Mouse (Mus musculus) stomach, embryonic 14.5 days (tissue): Measurements from ENCODE around the gene Gnat2. TPM values are rescaled to one million over a fixed set of nuclear protein-coding genes. Genes with fewer than 3 reads are reported as not detected.

Experiments
- ATAC-seq: fragments of 200-750 bp; cut with Nextera tagmentation; 2 replicates; pipeline ENCODE4 v1.8.0; 2017; ENCODE audit warnings: low read depth, moderate TSS enrichment; ENCODE audit not compliant: insufficient number of reproducible peaks, insufficient read depth, low FRiP score
- H3K27ac ChIP-seq: fragments of 300-500 bp; sonication (generic); 2 replicates; pipeline ENCODE4 v1.5.1; 2014; ENCODE audit warnings: mild to moderate bottlenecking, low read length, moderate library complexity, mixed read lengths
- H3K27me3 ChIP-seq: fragments of 300-500 bp; sonication (generic); 2 replicates; pipeline ENCODE4 v1.6.1; 2014; ENCODE audit warnings: low read length, control low read depth, mixed read lengths; ENCODE audit not compliant: control insufficient read depth, insufficient read depth
- H3K36me3 ChIP-seq: fragments of 300-500 bp; sonication (generic); 2 replicates; pipeline ENCODE4 v1.6.1; 2014; ENCODE audit warnings: mild to moderate bottlenecking, control low read depth, low read length, moderate library complexity, mixed read lengths; ENCODE audit not compliant: control insufficient read depth, insufficient read depth
- H3K4me1 ChIP-seq: fragments of 300-500 bp; sonication (generic); 2 replicates; pipeline ENCODE4 v1.6.1; 2014; ENCODE audit warnings: low read length, control low read depth, mixed read lengths; ENCODE audit not compliant: control insufficient read depth, insufficient read depth
- H3K4me2 ChIP-seq: fragments of 300-500 bp; sonication (generic); replicated peaks from 2 replicates; pipeline ENCODE4 v1.6.1; 2014; ENCODE audit warnings: low read depth, low read length, control low read depth
- H3K4me3 ChIP-seq: fragments of 300-500 bp; sonication (generic); 2 replicates; pipeline ENCODE4 v1.5.1; 2014; ENCODE audit warnings: low read depth, low read length, control low read depth
- H3K9ac ChIP-seq: fragments of 300-500 bp; sonication (generic); replicated peaks from 2 replicates; pipeline ENCODE4 v1.6.1; 2014; ENCODE audit warnings: low read depth, mild to moderate bottlenecking, control low read depth, low read length, moderate library complexity, mixed read lengths
- H3K9me3 ChIP-seq: fragments of 300-500 bp; sonication (generic); 2 replicates; pipeline ENCODE4 v1.6.1; 2016; ENCODE audit warnings: low read depth, low read length, control low read depth; ENCODE audit not compliant: control insufficient read depth
- WGBS: fragments of 180-500 bp; shearing (Covaris S2); extraction: QIAGEN DNeasy Blood & Tissue Kit; methylation state at CpG from one replicate; pipeline ENCODE4 v1.1.7; 2014; 5-methylcytosine and 5-hydroxymethylcytosine counted together
- polyA plus RNA-seq: library from polyadenylated mRNA; unstranded; fragments of >200 nt; fragmentation: Nextera tagmentation; extraction: Ambion mirVana; gene quantifications from 2 replicates; pipeline ENCODE4 v1.2.1, GENCODE M21; 2014

Gnat2 gene
- 0.51 and 1.2 TPM in 2 replicates for polyA plus RNA-seq

DNA sequence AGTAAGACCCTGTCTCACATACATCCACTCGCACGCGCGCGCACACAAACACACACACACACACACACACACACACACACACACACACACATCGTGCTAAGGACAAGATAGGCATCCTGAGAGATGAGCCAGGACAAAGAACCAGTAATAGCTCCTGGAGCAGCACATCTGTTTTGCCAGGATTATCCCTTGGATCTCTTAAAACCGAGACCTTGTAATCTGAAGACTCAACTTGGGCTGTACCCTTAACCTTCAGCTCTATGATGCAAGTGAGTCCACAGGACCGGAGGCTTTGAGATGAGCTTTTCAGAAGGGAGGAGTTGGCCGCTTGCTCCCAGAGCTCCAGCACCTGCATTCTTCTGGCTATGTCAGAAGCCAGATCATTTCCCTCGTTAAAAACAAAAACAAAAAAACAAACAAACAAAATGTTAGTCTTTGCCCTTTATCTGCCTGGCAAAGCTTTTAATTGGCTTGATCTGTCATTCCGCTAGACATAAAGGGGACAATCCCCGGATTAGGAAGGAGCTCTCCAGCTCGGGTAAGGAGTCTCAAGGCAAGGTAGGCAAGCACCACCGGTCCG, at the start of gene Gnat2:
Gene Gnat2, plus strand, starts transcription at position 254 of the 580 bp plus-strand sequence.
- Histone ChIP-seq H3K9ac (no peak within 1 kb of the TSS), H3K4me1 (peaks cover 6% of the 10 kb centered on the region; the same call in 1 of the 2 replicates), H3K27ac (no peak within 1 kb of the TSS), H3K9me3 (no peaks in the 10 kb centered on the region), H3K4me2 (no peak within 1 kb of the TSS), H3K4me3 (no peak within 1 kb of the TSS), H3K27me3 (no peaks in the 10 kb centered on the region), H3K36me3 (no peaks in the 10 kb centered on the region)
- WGBS, result 78% methylated on average over 15 of the region's 15 CpGs
- no peak for ATAC-seq

DNA sequence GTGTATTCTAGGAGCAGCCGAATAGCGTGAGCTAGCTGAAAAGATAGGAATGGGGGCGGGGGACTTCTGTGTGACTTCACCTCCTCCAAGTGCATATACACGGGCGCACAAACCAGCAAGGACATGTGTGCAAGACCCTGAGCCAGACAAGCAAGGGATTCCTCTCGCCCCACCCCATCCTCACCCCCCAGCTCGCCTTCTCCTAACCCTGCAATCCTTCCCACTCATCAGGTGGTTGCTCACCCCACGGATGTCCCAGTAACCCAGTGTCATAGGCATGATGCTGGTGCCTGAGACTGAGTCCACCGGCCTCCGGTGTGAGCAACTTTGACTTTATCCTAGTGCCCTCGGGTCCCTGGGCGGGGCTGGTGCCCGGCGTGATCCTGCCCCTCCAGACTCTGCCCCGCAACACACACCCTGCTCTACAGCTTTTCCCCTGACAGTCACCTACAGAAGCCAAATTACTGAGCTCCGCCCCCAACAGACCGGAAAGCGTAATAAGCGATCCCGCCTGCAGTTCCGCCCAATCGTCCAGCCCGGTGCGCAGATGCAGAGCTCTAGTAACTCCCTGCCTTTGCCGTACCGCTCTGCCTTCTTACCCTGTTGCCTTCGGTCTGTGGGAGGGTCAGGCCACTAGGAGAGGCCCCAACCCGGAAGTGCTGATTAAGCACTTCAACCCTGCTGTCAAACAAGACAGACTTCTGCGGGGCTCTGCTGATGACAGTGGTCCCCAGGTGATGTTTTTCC, 48.0 kb upstream of the Gnat2 start, which contains the start of gene Gstm4:
Gene Gstm4, minus strand, starts transcription at position 501 of the 747 bp plus-strand sequence.
- H3K4me3 ChIP-seq, result peak within 1 kb of the TSS; percentile 52
- H3K27me3 ChIP-seq, result no peaks in the 10 kb centered on the region
- H3K9me3 ChIP-seq, result no peaks in the 10 kb centered on the region
- H3K9ac ChIP-seq, result no peak within 1 kb of the TSS; the same call in 1 of the 2 replicates
- peak within 1 kb of the TSS; percentile 66; the same call in 1 of the 2 replicates for H3K27ac ChIP-seq
- peak; percentile 93 for ATAC-seq
- peak within 1 kb of the TSS; percentile 73 for H3K4me2 ChIP-seq
- H3K36me3 ChIP-seq, result no peaks in the 10 kb centered on the region
- 4% methylated on average over 29 of the region's 29 CpGs for WGBS
- no peaks in the 10 kb centered on the region for H3K4me1 ChIP-seq

DNA sequence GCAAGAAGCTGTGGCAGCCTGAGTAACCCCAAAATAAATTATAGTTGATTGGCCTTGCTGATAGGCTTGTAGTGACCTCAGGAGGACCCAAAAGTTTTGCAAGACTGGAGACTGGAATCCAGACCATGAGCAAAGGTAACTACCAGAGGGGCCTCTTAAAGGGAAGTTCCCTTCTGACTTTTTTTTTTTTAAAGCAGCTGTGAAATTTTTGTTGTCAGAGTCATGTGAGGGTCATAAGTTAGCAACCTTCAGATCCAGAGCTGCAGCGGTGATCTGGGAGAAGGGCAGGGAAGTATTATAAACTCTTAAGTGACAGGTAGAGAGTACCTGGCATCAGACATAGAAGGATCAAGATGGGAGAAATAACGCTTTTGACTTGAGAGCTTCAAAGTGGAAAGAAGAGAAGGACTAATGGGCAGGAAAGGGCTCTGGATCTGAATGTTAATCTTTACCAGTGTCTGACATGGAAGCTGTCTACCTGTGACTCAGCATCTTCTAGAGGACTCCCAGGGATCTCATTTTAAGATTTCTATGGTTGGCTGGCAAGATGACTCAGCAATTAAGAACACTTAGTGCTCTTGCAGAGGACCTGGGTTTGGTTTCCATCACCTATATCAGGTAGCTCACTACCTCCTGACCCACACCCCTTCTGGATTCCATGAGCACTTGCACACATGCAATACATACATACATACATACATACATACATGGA, 45.5 kb upstream of the Gnat2 start:
- no peak overlapping the region for H3K4me2 ChIP-seq
- H3K36me3 ChIP-seq, result no peaks in the 10 kb centered on the region
- no peak overlapping the region for H3K4me3 ChIP-seq
- WGBS, result 77% methylated on average over 2 of the region's 2 CpGs
- H3K9ac ChIP-seq, result no peak overlapping the region
- no peak for ATAC-seq
- H3K27ac ChIP-seq, result no peak overlapping the region
- no peaks in the 10 kb centered on the region for H3K4me1 ChIP-seq
- H3K27me3 ChIP-seq, result no peaks in the 10 kb centered on the region
- H3K9me3 ChIP-seq, result no peaks in the 10 kb centered on the region

DNA sequence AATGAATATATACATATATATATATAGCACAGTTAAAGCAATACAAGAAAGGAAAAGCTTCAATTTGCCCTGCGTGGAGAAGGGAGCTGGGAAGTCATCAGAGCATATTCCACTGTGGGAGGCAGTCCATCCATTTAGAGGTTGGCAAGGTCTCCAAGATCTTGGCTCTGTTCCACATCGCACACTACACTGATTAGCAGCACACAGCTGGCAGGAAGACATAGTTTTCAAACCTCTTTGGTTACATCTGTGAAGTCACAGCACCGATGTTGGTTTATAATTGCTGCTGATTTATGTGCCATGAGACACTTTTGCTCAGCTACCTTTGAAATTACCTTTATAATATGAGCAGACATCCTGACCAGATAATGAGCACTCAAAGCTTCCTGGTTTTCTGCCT, 44.3 kb upstream of the Gnat2 start:
- Histone ChIP-seq H3K9ac (no peak overlapping the region), H3K27ac (no peak overlapping the region), H3K4me3 (no peak overlapping the region), H3K4me2 (no peak overlapping the region), H3K27me3 (no peaks in the 10 kb centered on the region), H3K36me3 (no peaks in the 10 kb centered on the region), H3K9me3 (no peaks in the 10 kb centered on the region), H3K4me1 (no peaks in the 10 kb centered on the region)
- no peak for ATAC-seq
- 37% methylated on average over 3 of the region's 3 CpGs for WGBS

DNA sequence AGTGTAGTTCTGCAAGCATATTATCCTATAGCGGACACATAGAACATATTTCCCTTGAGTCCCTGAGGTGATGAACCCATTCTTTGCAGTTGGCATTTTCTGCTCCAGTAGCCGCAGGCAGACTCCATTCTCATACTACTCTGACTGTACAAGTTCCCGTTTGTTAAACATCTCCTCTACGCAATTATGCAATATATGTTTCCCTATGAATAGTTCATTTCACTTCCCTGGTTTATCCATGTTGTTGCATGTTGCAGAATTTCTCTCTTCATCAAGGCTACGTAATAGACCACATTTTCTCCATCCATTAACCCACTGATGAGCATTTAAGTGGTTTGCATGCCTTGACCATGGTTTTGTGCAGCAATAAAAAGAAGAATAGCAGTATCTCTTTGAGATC, 42.1 kb upstream of the Gnat2 start:
- Histone ChIP-seq H3K4me3 (no peak overlapping the region), H3K36me3 (no peaks in the 10 kb centered on the region), H3K27me3 (no peaks in the 10 kb centered on the region), H3K9ac (no peak overlapping the region), H3K4me1 (no peaks in the 10 kb centered on the region), H3K4me2 (no peak overlapping the region), H3K27ac (no peak overlapping the region), H3K9me3 (no peaks in the 10 kb centered on the region)
- 87% methylated on average over 5 of the region's 5 CpGs for WGBS
- no peak for ATAC-seq

DNA sequence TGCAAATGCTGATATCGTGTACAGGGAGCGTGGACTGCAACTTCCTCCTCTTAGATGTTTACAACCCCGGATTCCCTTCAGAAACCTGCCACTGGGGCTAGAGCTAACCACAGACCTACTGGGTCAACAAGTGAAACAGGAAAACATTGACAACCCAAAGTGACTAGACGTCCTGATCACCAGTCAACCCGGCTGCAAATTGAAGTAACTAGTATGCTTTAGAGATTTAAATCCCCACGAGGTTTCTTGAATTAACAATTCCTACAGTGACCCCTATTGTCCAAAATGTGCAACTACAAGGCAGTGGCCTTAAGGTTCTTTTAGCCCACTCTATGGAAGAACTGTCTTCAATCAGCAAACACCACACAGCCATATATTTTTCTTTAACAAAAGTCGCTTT, 31.2 kb upstream of the Gnat2 start:
- Histone ChIP-seq H3K36me3 (no peaks in the 10 kb centered on the region), H3K4me2 (0 out of 2 replicates have a peak overlapping the region, but pooled peaks have one; percentile 6), H3K27ac (no peak overlapping the region), H3K4me3 (no peak overlapping the region; the same call in 1 of the 2 replicates), H3K27me3 (no peaks in the 10 kb centered on the region), H3K9ac (no peak overlapping the region), H3K4me1 (no peaks in the 10 kb centered on the region), H3K9me3 (no peaks in the 10 kb centered on the region)
- no peak for ATAC-seq
- 17% methylated on average over 7 of the region's 7 CpGs for WGBS

DNA sequence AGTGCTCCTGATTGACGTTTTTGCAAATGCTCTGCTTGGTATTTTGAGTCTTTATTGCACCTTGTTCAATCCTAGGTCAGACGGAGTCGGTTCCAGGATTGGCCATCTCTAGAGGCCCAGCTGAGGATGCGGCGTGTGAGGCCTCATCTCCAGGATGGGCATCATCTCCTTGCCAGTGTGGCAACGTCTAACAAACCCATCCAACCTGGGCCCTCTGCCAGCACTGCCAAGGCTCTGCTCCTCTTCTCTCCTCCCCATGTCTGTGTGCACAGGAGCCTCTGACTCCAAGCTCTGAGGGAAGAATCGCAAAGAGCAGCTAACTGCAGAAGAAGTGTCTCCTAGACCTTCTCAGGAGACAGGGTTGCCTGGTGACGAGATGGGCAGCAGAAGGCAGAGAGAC, 29.9 kb upstream of the Gnat2 start:
- no peak overlapping the region for H3K9ac ChIP-seq
- no peaks in the 10 kb centered on the region for H3K27me3 ChIP-seq
- no peaks in the 10 kb centered on the region for H3K9me3 ChIP-seq
- ATAC-seq, result no peak
- WGBS, result 81% methylated on average over 8 of the region's 8 CpGs
- H3K4me2 ChIP-seq, result no peak overlapping the region
- no peak overlapping the region for H3K4me3 ChIP-seq
- H3K27ac ChIP-seq, result no peak overlapping the region
- H3K4me1 ChIP-seq, result no peaks in the 10 kb centered on the region
- no peaks in the 10 kb centered on the region for H3K36me3 ChIP-seq

DNA sequence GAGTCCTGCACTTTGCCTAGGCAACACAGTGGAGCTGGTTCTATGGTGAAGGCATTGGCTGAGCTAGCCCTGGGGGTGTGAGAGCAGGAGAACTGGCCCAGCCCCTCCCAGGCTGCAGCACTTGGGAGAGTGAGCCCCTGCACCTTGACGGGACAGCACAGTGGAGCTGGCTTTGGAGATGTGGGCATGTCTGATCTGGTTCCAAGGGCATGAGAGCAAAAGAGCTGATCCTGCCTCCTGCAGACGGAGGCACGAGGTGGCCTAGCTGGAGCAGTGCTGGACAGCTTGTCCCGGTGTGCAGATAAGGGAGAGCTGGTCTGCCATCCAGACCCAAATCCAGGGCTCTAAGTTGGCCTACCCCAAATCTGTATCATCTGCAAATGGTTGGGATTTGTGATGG, 27.9 kb upstream of the Gnat2 start:
- H3K4me3 ChIP-seq, result no peak overlapping the region
- no peaks in the 10 kb centered on the region for H3K9me3 ChIP-seq
- no peak overlapping the region for H3K27ac ChIP-seq
- no peak for ATAC-seq
- H3K4me1 ChIP-seq, result no peaks in the 10 kb centered on the region
- no peaks in the 10 kb centered on the region for H3K27me3 ChIP-seq
- H3K4me2 ChIP-seq, result no peak overlapping the region
- H3K9ac ChIP-seq, result no peak overlapping the region
- H3K36me3 ChIP-seq, result no peaks in the 10 kb centered on the region
- WGBS, result 63% methylated on average over 4 of the region's 4 CpGs
